Mouse (Mus musculus) forebrain, postnatal 0 days (tissue): ENCODE data around the gene C87977. TPM values are rescaled to one million over a fixed set of nuclear protein-coding genes. Genes with fewer than 3 reads are reported as not detected.
"Not testable (repeated sequence)": the region's sequence is repeated elsewhere in the genome, so short reads cannot be mapped to it uniquely, and the experiment has no call there.

Experiments
- ATAC-seq: fragments of 200-750 bp; cut with Nextera tagmentation; 2 replicates; pipeline ENCODE4 v1.8.0; 2017; ENCODE audit warnings: mild to moderate bottlenecking, moderate library complexity
- DNase-seq: peaks from one replicate; pipeline ENCODE4 v3.0.0-alpha.2; 2015
- H3K27ac ChIP-seq: fragments of 300-500 bp; sonication (generic); 2 replicates; pipeline ENCODE4 v1.5.1; 2014; ENCODE audit warnings: low read depth, mild to moderate bottlenecking, antibody characterized with exemption, low read length, moderate library complexity, mixed read lengths
- H3K27me3 ChIP-seq: fragments of 300-500 bp; sonication (generic); 2 replicates; pipeline ENCODE4 v1.6.1; 2014; ENCODE audit warnings: mild to moderate bottlenecking, low read length, mixed read lengths; ENCODE audit not compliant: insufficient read depth
- H3K36me3 ChIP-seq: fragments of 300-500 bp; sonication (generic); 2 replicates; pipeline ENCODE4 v1.6.1; 2014; ENCODE audit warnings: mild to moderate bottlenecking, moderate library complexity; ENCODE audit not compliant: insufficient read depth
- H3K4me1 ChIP-seq: fragments of 300-500 bp; sonication (generic); 2 replicates; pipeline ENCODE4 v1.6.1; 2014; ENCODE audit warnings: antibody characterized with exemption; ENCODE audit not compliant: insufficient read depth
- H3K4me2 ChIP-seq: fragments of 300-500 bp; sonication (generic); 2 replicates; pipeline ENCODE4 v1.6.1; 2014; ENCODE audit warnings: low read depth, mild to moderate bottlenecking, moderate library complexity
- H3K4me3 ChIP-seq: fragments of 300-500 bp; sonication (generic); 2 replicates; pipeline ENCODE4 v1.5.1; 2014; ENCODE audit warnings: low read depth, low read length, mixed read lengths
- H3K9ac ChIP-seq: fragments of 300-500 bp; sonication (generic); 2 replicates; pipeline ENCODE4 v1.6.1; 2014; ENCODE audit warnings: mild to moderate bottlenecking
- H3K9me3 ChIP-seq: fragments of 300-500 bp; sonication (generic); 2 replicates; pipeline ENCODE4 v1.6.1; 2016; ENCODE audit warnings: low read length
- CTCF ChIP-seq: sonication (generic); IDR thresholded peaks from 2 replicates; pipeline ENCODE4 v1.5.1; 2016; ENCODE audit warnings: antibody characterized with exemption, control low read depth, low read depth
- WGBS: fragments of 180-500 bp; shearing (Covaris S2); extraction: QIAGEN DNeasy Blood & Tissue Kit; methylation state at CpG from one replicate; pipeline ENCODE4 v1.1.7; 2014; 5-methylcytosine and 5-hydroxymethylcytosine counted together
- polyA plus RNA-seq: library from polyadenylated mRNA; unstranded; fragments of >200 nt; fragmentation: Nextera tagmentation; extraction: Ambion mirVana; gene quantifications from 2 replicates; pipeline ENCODE4 v1.2.1, GENCODE M21; 2015
- total RNA-seq: library from RNA; depleted of rRNA; stranded (reverse); fragments of >200 nt; gene quantifications from 2 replicates; pipeline ENCODE4 v1.2.3, GENCODE M21; 2014; rRNA removed

Gene C87977
- total RNA-seq = not detected in 2 replicates
- polyA plus RNA-seq = not detected in 2 replicates

DNA sequence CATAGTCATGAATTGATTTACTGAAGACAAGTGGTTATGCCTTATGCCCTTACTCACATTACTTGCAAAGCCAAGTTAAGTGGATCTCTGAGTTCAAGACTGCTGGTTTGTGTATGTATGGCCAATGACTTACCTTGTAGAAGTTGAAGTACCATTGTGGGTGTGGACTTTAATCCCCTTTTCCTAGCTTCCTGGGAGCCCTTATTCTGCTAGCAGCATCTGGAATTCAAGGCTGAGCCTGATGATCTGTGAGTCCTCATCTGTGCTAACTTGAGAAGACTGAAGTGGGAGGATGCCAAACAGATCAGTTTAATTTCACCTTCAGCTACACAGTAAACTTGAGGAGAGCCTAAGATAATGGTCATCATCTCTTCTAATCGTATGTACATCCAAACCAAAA is at the start of gene C87977:
Gene C87977 (minus strand): TSS at position 101 of the 400 bp plus-strand sequence.
- not testable (repeated sequence) for ATAC-seq, H3K4me2 ChIP-seq, H3K4me3 ChIP-seq, H3K9me3 ChIP-seq, H3K36me3 ChIP-seq, DNase-seq, H3K27ac ChIP-seq, H3K9ac ChIP-seq, H3K4me1 ChIP-seq, H3K27me3 ChIP-seq
- 80% methylated on average over 1 of the region's 1 CpGs for WGBS

DNA sequence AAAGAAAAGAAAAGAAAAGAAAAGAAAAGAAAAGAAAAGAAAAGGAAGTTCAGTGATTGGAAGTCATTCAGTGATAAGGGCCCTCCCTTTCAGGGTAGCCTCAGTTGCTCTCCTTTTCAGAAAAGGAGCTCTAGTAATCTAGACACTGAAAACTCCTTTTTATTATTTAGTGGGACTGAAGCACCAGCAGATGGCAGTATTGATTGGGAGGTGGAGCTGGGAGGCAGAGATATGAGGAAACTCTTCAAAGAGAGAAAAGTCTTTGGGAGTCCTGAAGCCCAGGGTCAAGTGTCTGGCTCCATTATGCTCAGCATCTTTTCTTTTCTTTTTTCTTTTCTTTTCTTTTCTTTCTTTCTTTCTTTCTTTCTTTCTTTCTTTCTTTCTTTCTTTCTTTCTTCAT is 41.6 kb upstream of the C87977 start:
- DNase-seq, H3K4me1 ChIP-seq: not testable (repeated sequence)

DNA sequence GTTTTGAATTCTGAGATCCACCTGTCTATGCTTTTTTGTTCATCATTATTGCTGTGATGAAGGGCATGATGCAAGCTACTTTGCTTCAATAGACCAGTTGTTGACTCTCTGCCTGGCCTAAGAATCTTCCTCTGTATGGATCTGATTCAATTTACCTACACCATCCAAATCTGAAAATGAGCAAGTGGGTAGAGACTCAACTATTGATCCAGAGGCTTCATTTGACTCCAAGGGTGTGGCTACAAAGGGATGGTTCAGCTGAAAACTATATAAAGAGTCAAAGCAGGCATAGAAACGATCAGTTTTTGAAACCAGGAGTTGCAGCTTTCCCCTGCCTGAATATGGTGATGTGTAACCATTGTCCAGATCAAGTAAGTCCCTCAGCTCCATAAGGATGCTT is 22.7 kb downstream of the C87977 start, which contains the start of gene Oog2:
Gene Oog2 (plus strand): TSS at position 301 of the 400 bp plus-strand sequence.
- TF ChIP-seq CTCF = no peak
- no peaks in the 10 kb centered on the region for H3K36me3 ChIP-seq
- 41% methylated on average over 1 of the region's 1 CpGs for WGBS

More for the DNA sequence above, 41.6 kb upstream of the C87977 start:
- H3K9ac ChIP-seq, ATAC-seq, H3K4me2 ChIP-seq, H3K4me3 ChIP-seq, H3K27me3 ChIP-seq, H3K27ac ChIP-seq, H3K9me3 ChIP-seq, H3K36me3 ChIP-seq: not testable (repeated sequence)

DNA sequence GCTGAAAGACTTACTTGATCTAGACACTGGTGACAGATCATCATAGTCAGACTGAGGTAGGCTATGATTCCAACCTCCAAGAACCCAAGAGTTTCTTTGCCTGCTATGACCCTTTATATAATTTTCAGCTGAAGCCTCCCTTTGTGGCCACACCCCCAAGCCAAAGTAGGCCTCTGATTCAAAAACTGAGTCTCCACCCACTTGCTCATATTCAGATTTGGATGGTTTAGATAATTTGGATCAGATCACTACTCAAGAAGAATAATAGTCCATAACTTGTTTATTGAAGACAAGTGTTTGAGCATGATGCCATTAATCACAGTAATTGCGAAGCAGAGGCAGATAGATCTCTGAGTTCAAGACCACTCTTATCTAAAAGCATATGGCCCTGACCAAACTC is 50.6 kb downstream of the C87977 start, which contains the start of gene Oog3:
Gene Oog3 (minus strand): TSS at position 101 of the 400 bp plus-strand sequence.
- WGBS = 86% methylated on average over 1 of the region's 1 CpGs

More for the DNA sequence above, 22.7 kb downstream of the C87977 start, which contains the start of gene Oog2:
- DNase-seq (no peak), ATAC-seq (no peak)
- Histone ChIP-seq H3K4me2 (no peak within 1 kb of the TSS), H3K27me3 (no peaks in the 10 kb centered on the region), H3K4me1 (no peaks in the 10 kb centered on the region), H3K4me3 (no peak within 1 kb of the TSS), H3K9ac (no peak within 1 kb of the TSS), H3K27ac (no peak within 1 kb of the TSS), H3K9me3 (peaks cover 8% of the 10 kb centered on the region; the same call in 1 of the 2 replicates)

More for the DNA sequence above, 50.6 kb downstream of the C87977 start, which contains the start of gene Oog3:
- H3K4me1 ChIP-seq = no peaks in the 10 kb centered on the region
- ATAC-seq = no peak
- no peak for DNase-seq
- H3K4me3 ChIP-seq = no peak within 1 kb of the TSS
- no peaks in the 10 kb centered on the region for H3K36me3 ChIP-seq
- H3K27ac ChIP-seq = no peak within 1 kb of the TSS
- H3K27me3 ChIP-seq = no peaks in the 10 kb centered on the region
- no peak within 1 kb of the TSS for H3K9ac ChIP-seq
- H3K9me3 ChIP-seq = peaks cover 12% of the 10 kb centered on the region; the same call in 1 of the 2 replicates
- H3K4me2 ChIP-seq = no peak within 1 kb of the TSS
- no peak for TF ChIP-seq CTCF

Other genes starting within 250 kb of the C87977 start
- gene Gm13101, start 246.4 kb downstream of the C87977 start, total RNA-seq = not detected in 2 replicates
- gene Gm13101, start 246.4 kb downstream of the C87977 start, polyA plus RNA-seq = not detected in 2 replicates
- not detected in 2 replicates for gene Pramef17, start 218.9 kb downstream of the C87977 start, total RNA-seq
- not detected in 2 replicates for gene Pramef17, start 218.9 kb downstream of the C87977 start, polyA plus RNA-seq
- gene Pramel4, start 154.2 kb downstream of the C87977 start, total RNA-seq = not detected in 2 replicates
- not detected in 2 replicates for gene Pramel4, start 154.2 kb downstream of the C87977 start, polyA plus RNA-seq
- gene Gm13102, start 106.8 kb downstream of the C87977 start, total RNA-seq = not detected in 2 replicates
- gene Gm13102, start 106.8 kb downstream of the C87977 start, polyA plus RNA-seq = not detected in 2 replicates
- not detected in 2 replicates for gene Oog3, start 50.7 kb downstream of the C87977 start, total RNA-seq
- gene Oog3, start 50.7 kb downstream of the C87977 start, polyA plus RNA-seq = not detected in 2 replicates
- gene Oog2, start 22.6 kb downstream of the C87977 start, total RNA-seq = not detected in 2 replicates
- gene Oog2, start 22.6 kb downstream of the C87977 start, polyA plus RNA-seq = not detected in 2 replicates
- not detected in 2 replicates for gene Pramel5, start 67.2 kb upstream of the C87977 start, total RNA-seq
- gene Pramel5, start 67.2 kb upstream of the C87977 start, polyA plus RNA-seq = not detected in 2 replicates
- gene Gm13128, start 116.9 kb upstream of the C87977 start, total RNA-seq = not detected in 2 replicates
- gene Gm13128, start 116.9 kb upstream of the C87977 start, polyA plus RNA-seq = not detected in 2 replicates
- not detected in 2 replicates for gene Gm13119, start 144.6 kb upstream of the C87977 start, total RNA-seq
- gene Gm13119, start 144.6 kb upstream of the C87977 start, polyA plus RNA-seq = not detected in 2 replicates
- gene Pramef20, start 164.6 kb upstream of the C87977 start, total RNA-seq = not detected in 2 replicates
- gene Pramef20, start 164.6 kb upstream of the C87977 start, polyA plus RNA-seq = not detected in 2 replicates
- gene Pramef12, start 195.1 kb upstream of the C87977 start, total RNA-seq = not detected in 2 replicates
- gene Pramef12, start 195.1 kb upstream of the C87977 start, polyA plus RNA-seq = not detected in 2 replicates
- gene 1700012P22Rik, start 225.5 kb upstream of the C87977 start, total RNA-seq = not detected in 2 replicates
- not detected in 2 replicates for gene 1700012P22Rik, start 225.5 kb upstream of the C87977 start, polyA plus RNA-seq
- not detected in 2 replicates for gene Gm9944, start 240.0 kb upstream of the C87977 start, total RNA-seq
- not detected in 2 replicates for gene Gm9944, start 240.0 kb upstream of the C87977 start, polyA plus RNA-seq